Mouse (Mus musculus): ENCODE results near the gene Spata13. TPM values are rescaled to one million over a fixed set of nuclear protein-coding genes. Genes with fewer than 3 reads are reported as not detected.

Gene Spata13
- polyA plus RNA-seq, 1 experiment from 2014 or later = 14.0 TPM

- DNase-seq (ENCODE audit: low spot score) = no peak
- 89% methylated on average over 6 of the region's 6 CpGs for WGBS
- H3K4me3 ChIP-seq = no peak overlapping the region
- no peaks in the 10 kb centered on the region for H3K27me3 ChIP-seq (ENCODE audit: low read depth, poor library complexity, severe bottlenecking)
- H3K4me1 ChIP-seq = peaks cover 15% of the 10 kb centered on the region
- no peaks in the 10 kb centered on the region for H3K9me3 ChIP-seq (replicated peaks)
- H3K27ac ChIP-seq = no peak overlapping the region
- H3K36me3 ChIP-seq = 0 out of 2 replicates have a peak, but pooled peaks cover 3% of the 10 kb centered on the region
These were observed 77.9 kb downstream of the Spata13 start for GRCm38 (mm10) chr14:60711590-60712288.

GRCm38 (mm10) chr14:60712289-60712830 lies 78.6 kb downstream of the Spata13 start:
- DNase-seq (ENCODE audit: low spot score) = no peak
- WGBS = 92% methylated on average over 11 of the region's 11 CpGs
- Histone ChIP-seq H3K36me3 (0 out of 2 replicates have a peak, but pooled peaks cover 3% of the 10 kb centered on the region), H3K4me1 (peaks cover 12% of the 10 kb centered on the region), H3K27me3 (ENCODE audit: low read depth, poor library complexity, severe bottlenecking) (no peaks in the 10 kb centered on the region), H3K4me3 (no peak overlapping the region), H3K9me3 (replicated peaks) (no peaks in the 10 kb centered on the region), H3K27ac (no peak overlapping the region)

- Histone ChIP-seq H3K36me3 (0 out of 2 replicates have a peak, but pooled peaks cover 3% of the 10 kb centered on the region), H3K9me3 (replicated peaks) (no peaks in the 10 kb centered on the region), H3K27ac (peak overlapping the region; percentile 30), H3K4me3 (no peak overlapping the region), H3K4me1 (no peaks in the 10 kb centered on the region), H3K27me3 (ENCODE audit: low read depth, poor library complexity, severe bottlenecking) (no peaks in the 10 kb centered on the region)
- DNase-seq (ENCODE audit: low spot score) = no peak
- 87% methylated on average over 5 of the region's 5 CpGs for WGBS
These were observed 81.9 kb downstream of the Spata13 start for GRCm38 (mm10) chr14:60715686-60716085.

- H3K36me3 ChIP-seq = no peaks in the 10 kb centered on the region
- WGBS = 39% methylated on average over 8 of the region's 8 CpGs
These were observed 87.5 kb downstream of the Spata13 start for GRCm38 (mm10) chr14:60721304-60721703.

GRCm38 (mm10) chr14:60721938-60722337 lies 88.1 kb downstream of the Spata13 start:
- H3K9me3 ChIP-seq (replicated peaks) = no peaks in the 10 kb centered on the region
- H3K4me1 ChIP-seq = peaks cover 21% of the 10 kb centered on the region
- no peak overlapping the region for H3K4me3 ChIP-seq
- no peaks in the 10 kb centered on the region for H3K36me3 ChIP-seq
- no peak overlapping the region for H3K27ac ChIP-seq
- no peaks in the 10 kb centered on the region for H3K27me3 ChIP-seq (ENCODE audit: low read depth, poor library complexity, severe bottlenecking)
- DNase-seq (ENCODE audit: low spot score) = no peak
- WGBS = 67% methylated on average over 3 of the region's 3 CpGs

More at GRCm38 (mm10) chr14:60721304-60721703, 87.5 kb downstream of the Spata13 start:
- H3K4me3 ChIP-seq = no peak overlapping the region
- no peak overlapping the region for H3K27ac ChIP-seq
- no peaks in the 10 kb centered on the region for H3K27me3 ChIP-seq (ENCODE audit: low read depth, poor library complexity, severe bottlenecking)
- DNase-seq (ENCODE audit: low spot score) = no peak
- no peaks in the 10 kb centered on the region for H3K9me3 ChIP-seq (replicated peaks)
- H3K4me1 ChIP-seq = peaks cover 15% of the 10 kb centered on the region

- Histone ChIP-seq H3K9me3 (replicated peaks) (no peaks in the 10 kb centered on the region), H3K27ac (no peak overlapping the region), H3K27me3 (ENCODE audit: low read depth, poor library complexity, severe bottlenecking) (no peaks in the 10 kb centered on the region), H3K4me3 (no peak overlapping the region), H3K4me1 (peaks cover 25% of the 10 kb centered on the region), H3K36me3 (peaks cover 7% of the 10 kb centered on the region; the same call in 1 of the 2 replicates)
- no peak for DNase-seq (ENCODE audit: low spot score)
- 75% methylated on average over 6 of the region's 6 CpGs for WGBS
These were observed 92.3 kb downstream of the Spata13 start for GRCm38 (mm10) chr14:60726091-60726490.

- 53% methylated on average over 4 of the region's 4 CpGs for WGBS
- Histone ChIP-seq H3K27me3 (ENCODE audit: low read depth, poor library complexity, severe bottlenecking) (no peaks in the 10 kb centered on the region), H3K4me3 (no peak overlapping the region), H3K27ac (no peak overlapping the region), H3K36me3 (peaks cover 7% of the 10 kb centered on the region; the same call in 1 of the 2 replicates), H3K4me1 (peaks cover 21% of the 10 kb centered on the region), H3K9me3 (replicated peaks) (no peaks in the 10 kb centered on the region)
- no peak for DNase-seq (ENCODE audit: low spot score)
These were observed 93.3 kb downstream of the Spata13 start for GRCm38 (mm10) chr14:60727130-60727529.

- Histone ChIP-seq H3K4me3 (no peak overlapping the region), H3K9me3 (replicated peaks) (no peaks in the 10 kb centered on the region), H3K36me3 (peaks cover 7% of the 10 kb centered on the region; the same call in 1 of the 2 replicates), H3K27ac (no peak overlapping the region), H3K27me3 (ENCODE audit: low read depth, poor library complexity, severe bottlenecking) (no peaks in the 10 kb centered on the region), H3K4me1 (peaks cover 44% of the 10 kb centered on the region)
- WGBS = 67% methylated on average over 6 of the region's 6 CpGs
- no peak for DNase-seq (ENCODE audit: low spot score)
These were observed 98.3 kb downstream of the Spata13 start for GRCm38 (mm10) chr14:60732081-60732480.

GRCm38 (mm10) chr14:60732787-60733186 lies 99.0 kb downstream of the Spata13 start:
- Histone ChIP-seq H3K36me3 (peaks cover 7% of the 10 kb centered on the region; the same call in 1 of the 2 replicates), H3K4me3 (peak overlapping the region; percentile 28), H3K4me1 (peaks cover 46% of the 10 kb centered on the region), H3K27ac (peak overlapping the region; percentile 63), H3K27me3 (ENCODE audit: low read depth, poor library complexity, severe bottlenecking) (no peaks in the 10 kb centered on the region), H3K9me3 (replicated peaks) (no peaks in the 10 kb centered on the region)
- DNase-seq (ENCODE audit: low spot score) = peak; percentile 51
- 5% methylated on average over 16 of the region's 16 CpGs for WGBS

GRCm38 (mm10) chr14:60733706-60734105 lies 99.9 kb downstream of the Spata13 start:
- H3K27ac ChIP-seq = peak overlapping the region; percentile 63; the same call in 1 of the 2 replicates
- H3K4me3 ChIP-seq = no peak overlapping the region
- H3K27me3 ChIP-seq (ENCODE audit: low read depth, poor library complexity, severe bottlenecking) = no peaks in the 10 kb centered on the region
- peaks cover 54% of the 10 kb centered on the region for H3K4me1 ChIP-seq
- WGBS = 58% methylated on average over 4 of the region's 4 CpGs
- no peak for DNase-seq (ENCODE audit: low spot score)
- peaks cover 7% of the 10 kb centered on the region; the same call in 1 of the 2 replicates for H3K36me3 ChIP-seq
- no peaks in the 10 kb centered on the region for H3K9me3 ChIP-seq (replicated peaks)

- H3K36me3 ChIP-seq = no peaks in the 10 kb centered on the region
- H3K4me1 ChIP-seq = peaks cover 68% of the 10 kb centered on the region
- no peaks in the 10 kb centered on the region for H3K9me3 ChIP-seq (replicated peaks)
- no peaks in the 10 kb centered on the region for H3K27me3 ChIP-seq (ENCODE audit: low read depth, poor library complexity, severe bottlenecking)
- WGBS = 73% methylated on average over 5 of the region's 5 CpGs
- no peak overlapping the region for H3K4me3 ChIP-seq
- DNase-seq (ENCODE audit: low spot score) = no peak
- peak overlapping the region; percentile 36; the same call in 1 of the 2 replicates for H3K27ac ChIP-seq
These were observed 101.4 kb downstream of the Spata13 start for GRCm38 (mm10) chr14:60735206-60735605.

- 62% methylated on average over 13 of the region's 13 CpGs for WGBS
- no peaks in the 10 kb centered on the region for H3K27me3 ChIP-seq (ENCODE audit: low read depth, poor library complexity, severe bottlenecking)
- DNase-seq (ENCODE audit: low spot score) = no peak
- no peaks in the 10 kb centered on the region for H3K36me3 ChIP-seq
- H3K4me1 ChIP-seq = peaks cover 72% of the 10 kb centered on the region
- no peak overlapping the region for H3K4me3 ChIP-seq
- peak overlapping the region; percentile 87 for H3K27ac ChIP-seq
- no peaks in the 10 kb centered on the region for H3K9me3 ChIP-seq (replicated peaks)
These were observed 102.2 kb downstream of the Spata13 start for GRCm38 (mm10) chr14:60735848-60736547.
